Mouse (Mus musculus): ENCODE results near the gene Relt. TPM values are rescaled to one million over a fixed set of nuclear protein-coding genes. Genes with fewer than 3 reads are reported as not detected.
"Not testable (repeated sequence)": the region's sequence is repeated elsewhere in the genome, so short reads cannot be mapped to it uniquely, and the experiment has no call there.

The Relt gene
- polyA plus RNA-seq, 1 experiment from 2014 or later: 4.2 TPM

- Histone ChIP-seq H3K4me1 (peaks cover 65% of the 10 kb centered on the region), H3K36me3 (no peaks in the 10 kb centered on the region), H3K9me3 (replicated peaks) (no peaks in the 10 kb centered on the region), H3K27me3 (no peaks in the 10 kb centered on the region), H3K27ac (replicated peaks) (peak overlapping the region; percentile 22; the same call in 1 of the 2 replicates), H3K4me2 (replicated peaks) (no peak overlapping the region), H3K9ac (no peak overlapping the region), H3K4me3 (replicated peaks) (no peak overlapping the region)
- ATAC-seq (ENCODE audit: insufficient number of reproducible peaks, low FRiP score, low TSS enrichment, low read depth): no peak
- WGBS: 57% methylated on average over 5 of the region's 5 CpGs
Measured at GRCm38 (mm10) chr7:100855795-100856573, 7.3 kb downstream of the Relt start.

DNA sequence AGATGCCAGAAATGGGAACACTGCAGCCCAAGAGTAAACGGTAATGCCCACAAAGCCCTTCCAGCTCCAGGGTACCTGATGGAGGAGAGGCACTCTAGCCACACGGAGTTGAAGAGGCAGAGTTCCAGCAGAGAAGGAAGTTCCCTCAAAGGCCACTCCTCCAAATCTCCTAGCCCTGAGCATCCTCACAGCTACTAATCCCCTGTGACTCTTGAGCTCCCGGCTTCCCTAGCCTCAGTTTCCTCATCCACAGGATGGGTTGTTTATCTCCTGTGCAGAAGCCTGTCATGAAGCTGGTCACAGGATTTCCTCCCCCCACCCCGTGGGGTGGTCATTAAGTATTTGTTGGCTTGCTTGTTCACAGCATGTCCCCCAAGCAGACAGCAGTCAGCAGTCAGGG, 7.9 kb downstream of the Relt start:
- peaks cover 63% of the 10 kb centered on the region for H3K4me1 ChIP-seq
- H3K4me3 ChIP-seq (replicated peaks): no peak overlapping the region
- no peaks in the 10 kb centered on the region for H3K27me3 ChIP-seq
- H3K27ac ChIP-seq (replicated peaks): peak overlapping the region; percentile 22; the same call in 1 of the 2 replicates
- no peak overlapping the region for H3K4me2 ChIP-seq (replicated peaks)
- H3K9me3 ChIP-seq (replicated peaks): no peaks in the 10 kb centered on the region
- no peak for ATAC-seq (ENCODE audit: insufficient number of reproducible peaks, low FRiP score, low TSS enrichment, low read depth)
- 36% methylated on average over 4 of the region's 4 CpGs for WGBS
- H3K36me3 ChIP-seq: no peaks in the 10 kb centered on the region
- H3K9ac ChIP-seq: no peak overlapping the region

GRCm38 (mm10) chr7:100854861-100855260, 8.4 kb downstream of the Relt start:
- no peaks in the 10 kb centered on the region for H3K9me3 ChIP-seq (replicated peaks)
- no peaks in the 10 kb centered on the region for H3K36me3 ChIP-seq
- H3K4me2 ChIP-seq (replicated peaks): no peak overlapping the region
- no peak overlapping the region for H3K4me3 ChIP-seq (replicated peaks)
- WGBS: 46% methylated on average over 5 of the region's 5 CpGs
- H3K9ac ChIP-seq: no peak overlapping the region
- ATAC-seq (ENCODE audit: insufficient number of reproducible peaks, low FRiP score, low TSS enrichment, low read depth): no peak
- no peak overlapping the region for H3K27ac ChIP-seq (replicated peaks)
- H3K4me1 ChIP-seq: peaks cover 60% of the 10 kb centered on the region
- no peaks in the 10 kb centered on the region for H3K27me3 ChIP-seq

DNA sequence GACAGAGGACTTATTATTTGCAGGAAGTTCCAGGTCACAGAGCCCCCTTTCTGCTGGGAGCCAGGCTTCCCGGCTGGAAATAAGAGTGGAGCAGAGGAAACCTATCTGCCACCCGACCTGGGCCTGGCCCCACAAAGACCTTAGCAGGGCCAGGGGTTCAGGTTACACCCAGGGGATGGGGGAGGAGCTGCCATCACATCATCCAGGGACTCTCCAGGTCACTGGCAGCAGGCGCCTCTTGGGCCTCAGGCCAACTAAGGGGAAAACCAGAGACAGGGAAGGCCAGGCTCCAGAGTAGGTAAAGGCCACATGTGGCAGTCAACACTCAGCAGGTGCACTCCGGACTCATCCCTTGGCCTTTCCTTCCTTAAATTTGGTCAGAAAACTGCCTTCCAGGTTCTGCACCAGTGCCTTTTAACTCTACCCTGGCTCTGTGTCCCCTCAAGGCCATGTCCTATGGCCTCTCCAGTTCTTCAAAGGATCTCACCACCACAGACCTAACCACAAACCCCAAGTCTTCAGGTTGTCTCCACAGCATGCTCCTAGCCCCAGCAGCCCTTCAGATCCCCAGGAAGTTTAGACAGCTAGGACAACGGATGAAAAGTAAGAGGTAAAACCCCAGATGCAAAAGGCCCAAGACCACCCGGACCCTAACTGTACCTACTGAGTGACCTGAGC, 9.0 kb downstream of the Relt start:
- WGBS: 41% methylated on average over 6 of the region's 6 CpGs
- H3K36me3 ChIP-seq: no peaks in the 10 kb centered on the region
- no peak overlapping the region for H3K27ac ChIP-seq (replicated peaks)
- no peaks in the 10 kb centered on the region for H3K27me3 ChIP-seq
- H3K4me3 ChIP-seq (replicated peaks): no peak overlapping the region
- ATAC-seq (ENCODE audit: insufficient number of reproducible peaks, low FRiP score, low TSS enrichment, low read depth): no peak
- no peaks in the 10 kb centered on the region for H3K9me3 ChIP-seq (replicated peaks)
- H3K9ac ChIP-seq: no peak overlapping the region
- no peak overlapping the region for H3K4me2 ChIP-seq (replicated peaks)
- H3K4me1 ChIP-seq: peaks cover 60% of the 10 kb centered on the region

GRCm38 (mm10) chr7:100853396-100853795, 9.8 kb downstream of the Relt start:
- ATAC-seq (ENCODE audit: insufficient number of reproducible peaks, low FRiP score, low TSS enrichment, low read depth): no peak

DNA sequence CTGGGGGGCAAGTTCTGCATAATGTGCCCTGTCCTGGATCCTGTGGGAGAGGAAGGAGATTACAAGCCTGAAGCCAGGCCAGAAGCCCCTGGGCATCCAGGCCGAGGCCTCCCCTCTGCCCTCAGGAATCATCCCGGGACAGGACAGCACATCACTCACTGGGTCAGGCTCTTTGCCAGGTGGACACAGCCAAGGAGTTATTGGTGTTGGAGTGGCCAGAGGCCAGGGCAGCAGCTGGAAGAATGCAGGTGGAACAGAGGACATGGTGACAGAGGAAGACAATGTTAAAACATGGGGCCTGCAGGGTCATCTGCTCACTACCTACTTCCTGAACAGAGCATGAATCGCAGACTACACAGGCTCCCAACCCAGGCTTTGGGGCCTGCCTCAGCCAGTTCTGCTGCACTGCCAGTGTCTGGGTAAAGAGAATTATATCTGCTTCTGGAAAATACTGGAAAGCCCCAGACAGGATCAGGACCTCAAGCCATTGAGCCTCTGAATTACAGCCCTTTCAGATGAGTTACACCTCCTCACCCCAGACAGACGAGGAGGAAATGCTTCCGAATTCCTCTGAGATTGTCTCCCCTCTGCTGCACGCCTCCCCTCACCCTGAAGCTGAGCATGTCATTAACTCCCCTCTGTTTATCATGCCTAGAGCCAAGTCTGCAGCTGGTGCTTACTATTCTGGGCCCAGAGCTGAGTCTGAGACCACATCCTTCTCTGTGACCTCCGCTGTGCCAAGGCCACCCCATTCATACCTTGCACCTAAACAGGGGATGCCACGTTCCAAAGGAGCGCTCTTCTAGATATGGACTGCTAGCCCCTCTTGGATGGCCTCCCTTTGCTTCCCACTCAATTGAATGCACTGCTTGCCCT, 11.5 kb downstream of the Relt start:
- Histone ChIP-seq H3K36me3 (no peaks in the 10 kb centered on the region), H3K4me3 (replicated peaks) (no peak overlapping the region), H3K9ac (no peak overlapping the region), H3K4me2 (replicated peaks) (no peak overlapping the region), H3K4me1 (peaks cover 47% of the 10 kb centered on the region), H3K27ac (replicated peaks) (peak overlapping the region; percentile 51; the same call in 1 of the 2 replicates), H3K9me3 (replicated peaks) (no peaks in the 10 kb centered on the region), H3K27me3 (no peaks in the 10 kb centered on the region)
- 61% methylated on average over 9 of the region's 9 CpGs for whole genome bisulfite sequencing
- ATAC-seq (ENCODE audit: insufficient number of reproducible peaks, low FRiP score, low TSS enrichment, low read depth): 0 out of 2 replicates have a peak, but pooled peaks have one; percentile 13

More at GRCm38 (mm10) chr7:100853396-100853795, 9.8 kb downstream of the Relt start:
- Histone ChIP-seq H3K4me3 (replicated peaks) (no peak overlapping the region), H3K9ac (no peak overlapping the region), H3K9me3 (replicated peaks) (no peaks in the 10 kb centered on the region), H3K36me3 (no peaks in the 10 kb centered on the region), H3K27ac (replicated peaks) (no peak overlapping the region), H3K4me1 (peaks cover 58% of the 10 kb centered on the region), H3K4me2 (replicated peaks) (no peak overlapping the region), H3K27me3 (no peaks in the 10 kb centered on the region)
- 73% methylated on average over 3 of the region's 3 CpGs for WGBS

DNA sequence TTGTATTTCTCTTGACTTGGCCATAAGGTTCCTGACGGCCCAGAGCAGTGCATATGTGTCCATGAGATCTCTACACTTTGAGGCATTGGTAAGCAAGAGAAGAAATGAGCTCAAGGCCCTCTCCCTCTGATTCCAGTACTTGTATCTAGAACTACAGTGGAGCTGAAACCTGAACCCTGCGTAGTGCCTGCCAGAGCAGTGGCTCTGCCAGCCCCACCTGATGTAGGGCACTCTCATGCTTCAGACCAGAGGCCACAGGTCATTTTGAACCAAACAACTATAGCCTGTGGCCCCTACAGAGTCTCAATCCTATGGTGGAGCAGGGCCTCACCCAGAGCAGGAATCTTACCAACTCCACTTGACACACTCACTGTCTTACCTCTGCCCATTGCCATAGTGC, 13.7 kb downstream of the Relt start:
- no peaks in the 10 kb centered on the region for H3K27me3 ChIP-seq
- H3K4me1 ChIP-seq: peaks cover 45% of the 10 kb centered on the region
- no peak overlapping the region for H3K27ac ChIP-seq (replicated peaks)
- no peaks in the 10 kb centered on the region for H3K36me3 ChIP-seq
- ATAC-seq (ENCODE audit: insufficient number of reproducible peaks, low FRiP score, low TSS enrichment, low read depth): no peak
- H3K9ac ChIP-seq: no peak overlapping the region
- no peak overlapping the region for H3K4me2 ChIP-seq (replicated peaks)
- 93% methylated on average over 2 of the region's 2 CpGs for WGBS
- H3K9me3 ChIP-seq (replicated peaks): no peaks in the 10 kb centered on the region
- H3K4me3 ChIP-seq (replicated peaks): no peak overlapping the region

DNA sequence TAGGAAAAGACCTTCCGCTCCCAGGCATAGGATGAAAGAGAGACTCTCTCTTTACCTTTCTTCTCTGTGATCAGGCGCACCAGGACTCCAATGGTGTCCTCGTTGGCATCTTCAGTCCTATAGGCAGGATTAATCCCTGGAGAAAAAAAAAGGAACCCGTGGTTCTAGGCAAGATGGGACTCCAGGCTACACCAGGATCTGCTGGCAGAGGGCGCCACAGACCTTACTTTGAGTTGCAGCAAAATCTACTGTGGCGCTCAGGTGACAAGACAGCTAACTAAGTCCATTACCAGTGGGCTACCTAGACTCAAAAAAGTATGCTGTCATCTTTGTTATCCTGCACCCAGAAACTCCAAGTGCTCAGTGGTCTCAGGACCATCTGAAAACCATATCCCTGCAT, 14.5 kb downstream of the Relt start:
- H3K27ac ChIP-seq (replicated peaks): no peak overlapping the region
- no peaks in the 10 kb centered on the region for H3K27me3 ChIP-seq
- peaks cover 38% of the 10 kb centered on the region for H3K4me1 ChIP-seq
- no peak overlapping the region for H3K9ac ChIP-seq
- H3K4me2 ChIP-seq (replicated peaks): no peak overlapping the region
- H3K9me3 ChIP-seq (replicated peaks): no peaks in the 10 kb centered on the region
- H3K36me3 ChIP-seq: no peaks in the 10 kb centered on the region
- no peak for ATAC-seq (ENCODE audit: insufficient number of reproducible peaks, low FRiP score, low TSS enrichment, low read depth)
- 33% methylated on average over 6 of the region's 6 CpGs for WGBS
- H3K4me3 ChIP-seq (replicated peaks): no peak overlapping the region

DNA sequence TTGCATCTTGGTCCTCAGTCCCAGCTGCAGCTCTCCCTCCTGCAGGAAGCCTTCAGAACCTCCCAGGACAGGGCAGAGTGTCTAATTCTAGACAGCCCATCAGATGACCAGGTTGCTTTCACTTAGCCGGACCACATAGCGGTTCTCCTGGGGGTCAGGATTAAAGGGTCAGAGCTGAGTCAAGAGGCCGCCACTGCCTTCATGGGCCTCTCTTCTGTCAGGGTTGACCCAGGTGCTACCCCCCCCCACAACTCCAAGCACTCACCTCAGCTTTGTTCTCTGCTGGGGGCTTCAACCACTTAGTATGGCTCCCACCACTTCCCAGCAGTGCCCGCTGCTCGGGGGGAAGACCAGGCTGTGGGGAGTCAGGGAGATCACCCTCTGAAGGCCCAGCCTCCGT, 16.1 kb downstream of the Relt start:
- Histone ChIP-seq H3K4me3 (replicated peaks) (no peak overlapping the region), H3K4me2 (replicated peaks) (no peak overlapping the region), H3K9ac (no peak overlapping the region), H3K27ac (replicated peaks) (no peak overlapping the region), H3K27me3 (no peaks in the 10 kb centered on the region), H3K9me3 (replicated peaks) (no peaks in the 10 kb centered on the region), H3K36me3 (no peaks in the 10 kb centered on the region), H3K4me1 (peaks cover 29% of the 10 kb centered on the region)
- ATAC-seq (ENCODE audit: insufficient number of reproducible peaks, low FRiP score, low TSS enrichment, low read depth): no peak
- 87% methylated on average over 6 of the region's 6 CpGs for WGBS

- H3K4me1 ChIP-seq: peaks cover 19% of the 10 kb centered on the region
- not testable (repeated sequence) for H3K9me3 ChIP-seq (replicated peaks); H3K36me3 ChIP-seq; H3K27ac ChIP-seq (replicated peaks); H3K9ac ChIP-seq; H3K27me3 ChIP-seq; H3K4me3 ChIP-seq (replicated peaks); H3K4me2 ChIP-seq (replicated peaks)
- peak; percentile 39; the same call in 1 of the 2 replicates for ATAC-seq (ENCODE audit: insufficient number of reproducible peaks, low FRiP score, low TSS enrichment, low read depth)
- 44% methylated on average over 7 of the region's 7 CpGs for WGBS
Measured at GRCm38 (mm10) chr7:100846033-100846432, 17.2 kb downstream of the Relt start.

GRCm38 (mm10) chr7:100845412-100845811, 17.8 kb downstream of the Relt start:
- Histone ChIP-seq H3K9ac (no peak overlapping the region), H3K36me3 (no peaks in the 10 kb centered on the region), H3K4me1 (peaks cover 19% of the 10 kb centered on the region), H3K27ac (replicated peaks) (peak overlapping the region; percentile 58), H3K27me3 (no peaks in the 10 kb centered on the region), H3K9me3 (replicated peaks) (no peaks in the 10 kb centered on the region), H3K4me2 (replicated peaks) (no peak overlapping the region), H3K4me3 (replicated peaks) (no peak overlapping the region)
- no peak for ATAC-seq (ENCODE audit: insufficient number of reproducible peaks, low FRiP score, low TSS enrichment, low read depth)
- 13% methylated on average over 1 of the region's 1 CpGs for WGBS

Data from embryonic facial prominence, embryonic 15.5 days (tissue).